Mouse (Mus musculus) cerebellum, adult 2 months (tissue): Measurements from ENCODE around the gene Ubac2. TPM values are rescaled to one million over a fixed set of nuclear protein-coding genes. Genes with fewer than 3 reads are reported as not detected.

Experiments used
- DNase-seq, 2 experiments: peaks; one replicate each; pipeline ENCODE4 v3.0.0; 2021
- H3K27ac ChIP-seq: fragments of 200-500 bp; 2 replicates; pipeline ENCODE4 v1.5.1; 2012; ENCODE audit warnings: low read length, control low read depth, inconsistent platforms; ENCODE audit not compliant: insufficient read depth
- H3K27me3 ChIP-seq: fragments of 200-500 bp; 2 replicates; pipeline ENCODE4 v1.6.1; 2012; ENCODE audit warnings: inconsistent platforms, mild to moderate bottlenecking, low read length, moderate library complexity; ENCODE audit not compliant: control insufficient read depth, insufficient read depth
- H3K4me1 ChIP-seq: fragments of 200-500 bp; 2 replicates; pipeline ENCODE4 v1.6.1; 2011; ENCODE audit warnings: low read length; ENCODE audit not compliant: control insufficient read depth, insufficient read depth
- H3K4me3 ChIP-seq: fragments of 200-500 bp; replicated peaks from 2 replicates; pipeline ENCODE3; 2011; ENCODE audit warnings: mild to moderate bottlenecking, low read depth, low read length, control low read depth; ENCODE audit not compliant: insufficient read depth
- CTCF ChIP-seq: fragments of 200-500 bp; IDR thresholded peaks from 2 replicates; pipeline ENCODE4 v1.5.1; 2011; ENCODE audit warnings: low read depth, mild to moderate bottlenecking, control low read depth, low read length, moderate library complexity, borderline replicate concordance; ENCODE audit not compliant: insufficient read depth
- POLR2A ChIP-seq: fragments of 200-500 bp; IDR thresholded peaks from 2 replicates; pipeline ENCODE4 v1.6.1; 2011; ENCODE audit warnings: low read length, control low read depth, borderline replicate concordance; ENCODE audit not compliant: insufficient read depth
- WGBS: fragments of 180-500 bp; shearing (Covaris S2); methylation state at CpG from one replicate; pipeline ENCODE4 v1.1.7; 2018; 5-methylcytosine and 5-hydroxymethylcytosine counted together
- polyA plus RNA-seq: library from polyadenylated mRNA; depleted of rRNA; stranded (reverse); fragments of >200 nt; gene quantifications from 2 replicates; pipeline ENCODE4 v1.2.3, GENCODE M21; 2012

The Ubac2 gene
- polyA plus RNA-seq, 1 experiment = 44.4 TPM

GRCm38 (mm10) chr14:121999455-121999854 is 121.0 kb downstream of the Ubac2 start:
- Histone ChIP-seq H3K27me3 (no peaks in the 10 kb centered on the region), H3K27ac (no peak overlapping the region), H3K4me3 (no peak overlapping the region), H3K4me1 (peaks cover 7% of the 10 kb centered on the region)
- 49% methylated on average over 8 of the region's 8 CpGs for WGBS
- TF ChIP-seq POLR2A (no peak), CTCF (no peak)
- no peak for DNase-seq

GRCm38 (mm10) chr14:122000346-122001105 is 122.1 kb downstream of the Ubac2 start:
- no peak for DNase-seq
- Histone ChIP-seq H3K27ac (no peak overlapping the region), H3K4me3 (no peak overlapping the region), H3K4me1 (peaks cover 7% of the 10 kb centered on the region), H3K27me3 (no peaks in the 10 kb centered on the region)
- 90% methylated on average over 17 of the region's 17 CpGs for WGBS
- TF ChIP-seq POLR2A (no peak), CTCF (no peak)

- H3K4me3 ChIP-seq = no peak overlapping the region
- WGBS = 96% methylated on average over 7 of the region's 7 CpGs
- no peaks in the 10 kb centered on the region for H3K27me3 ChIP-seq
- H3K27ac ChIP-seq = no peak overlapping the region
- H3K4me1 ChIP-seq = peaks cover 7% of the 10 kb centered on the region
- no peak for TF ChIP-seq CTCF
- TF ChIP-seq POLR2A = no peak
- no peak for DNase-seq
Measured at GRCm38 (mm10) chr14:122002224-122002623, 123.8 kb downstream of the Ubac2 start.

GRCm38 (mm10) chr14:122003812-122004211 is 125.4 kb downstream of the Ubac2 start:
- Histone ChIP-seq H3K4me1 (peaks cover 7% of the 10 kb centered on the region), H3K27ac (no peak overlapping the region), H3K4me3 (no peak overlapping the region), H3K27me3 (no peaks in the 10 kb centered on the region)
- TF ChIP-seq POLR2A = no peak
- no peak for TF ChIP-seq CTCF
- no peak for DNase-seq

- 90% methylated on average over 4 of the region's 4 CpGs for WGBS
Measured at GRCm38 (mm10) chr14:122008261-122008660, 129.8 kb downstream of the Ubac2 start.

GRCm38 (mm10) chr14:122009502-122009901 is 131.1 kb downstream of the Ubac2 start:
- Histone ChIP-seq H3K4me3 (no peak overlapping the region), H3K27ac (no peak overlapping the region), H3K4me1 (no peaks in the 10 kb centered on the region), H3K27me3 (no peaks in the 10 kb centered on the region)
- no peak for DNase-seq
- 95% methylated on average over 13 of the region's 13 CpGs for WGBS
- no peak for TF ChIP-seq POLR2A
- no peak for TF ChIP-seq CTCF

More at GRCm38 (mm10) chr14:122008261-122008660, 129.8 kb downstream of the Ubac2 start:
- Histone ChIP-seq H3K4me3 (no peak overlapping the region), H3K27me3 (no peaks in the 10 kb centered on the region), H3K4me1 (peaks cover 7% of the 10 kb centered on the region), H3K27ac (no peak overlapping the region)
- no peak for DNase-seq
- TF ChIP-seq POLR2A (no peak), CTCF (no peak)

- H3K27me3 ChIP-seq = no peaks in the 10 kb centered on the region
- no peak overlapping the region for H3K27ac ChIP-seq
- no peak overlapping the region for H3K4me3 ChIP-seq
- WGBS = 73% methylated on average over 7 of the region's 7 CpGs
- DNase-seq = no peak
- TF ChIP-seq POLR2A (no peak), CTCF (no peak)
- no peaks in the 10 kb centered on the region for H3K4me1 ChIP-seq
Measured at GRCm38 (mm10) chr14:122010301-122010700, 131.9 kb downstream of the Ubac2 start.

- no peak for DNase-seq
- no peaks in the 10 kb centered on the region for H3K4me1 ChIP-seq
- 97% methylated on average over 8 of the region's 8 CpGs for WGBS
- H3K4me3 ChIP-seq = no peak overlapping the region
- H3K27me3 ChIP-seq = no peaks in the 10 kb centered on the region
- H3K27ac ChIP-seq = no peak overlapping the region
- no peak for TF ChIP-seq CTCF
- no peak for TF ChIP-seq POLR2A
Measured at GRCm38 (mm10) chr14:122011768-122012167, 133.3 kb downstream of the Ubac2 start.
